Mouse (Mus musculus) left cerebral cortex, adult 8-10 months (tissue): ENCODE measurements at regions not wholly inside any gene's neighbourhood (a gene's known extent, or its start where the extent isn't known, plus 50 kb on each side); places are given as distances from the start of the nearest gene placed in this dataset.

Source experiments
- DNase-seq, 2 experiments: peaks; one replicate each; pipeline ENCODE4 v3.0.0; 2022; ENCODE audit warnings: low spot score in 2 of 2

GRCm38 (mm10) chr10:17343829-17344228, 379.2 kb upstream of the Cited2 start:
- DNase-seq = no peak

DNA sequence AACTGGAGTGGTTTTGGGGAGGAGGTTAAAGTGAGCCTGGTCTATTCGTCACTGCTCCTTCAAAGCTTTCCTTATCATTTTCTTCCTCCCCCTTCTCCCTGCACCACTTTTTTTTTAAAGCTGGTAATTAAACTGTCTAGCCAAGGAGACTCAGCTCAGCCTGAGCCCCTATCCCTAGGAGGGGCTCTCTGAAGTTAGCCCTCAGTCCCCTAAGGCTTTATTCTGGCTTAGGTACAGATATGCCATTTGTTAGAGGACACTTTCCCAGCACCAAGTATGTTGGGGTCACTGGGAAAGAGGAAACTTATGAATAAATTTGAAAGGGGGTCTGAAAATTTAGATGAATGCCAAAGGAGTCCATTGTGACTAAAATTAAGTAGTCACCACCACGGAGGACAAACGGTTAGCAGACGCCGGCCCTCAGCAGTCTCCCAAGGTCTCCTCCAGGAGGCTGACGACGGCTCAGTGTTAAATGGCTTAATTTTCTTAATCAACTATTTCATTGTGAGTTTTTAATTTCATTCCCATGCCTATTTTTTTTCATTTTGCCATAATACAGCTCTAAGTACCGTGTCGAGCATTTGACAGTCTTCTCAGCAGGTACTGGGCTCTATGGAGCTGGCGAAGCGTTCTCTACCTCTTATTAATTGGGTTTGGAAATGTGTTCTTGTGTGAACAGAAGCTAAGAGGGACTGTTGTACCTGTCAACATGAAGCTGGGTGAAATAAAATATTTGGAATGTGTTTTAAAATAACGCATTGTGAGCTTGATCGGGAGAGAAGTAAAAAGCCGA, 370.6 kb upstream of the Cited2 start:
- no peak for DNase-seq

GRCm38 (mm10) chr10:17355476-17355875, 367.5 kb upstream of the Cited2 start:
- DNase-seq = no peak

- DNase-seq = no peak
Observed at GRCm38 (mm10) chr10:17356041-17356440, 367.0 kb upstream of the Cited2 start.

DNA sequence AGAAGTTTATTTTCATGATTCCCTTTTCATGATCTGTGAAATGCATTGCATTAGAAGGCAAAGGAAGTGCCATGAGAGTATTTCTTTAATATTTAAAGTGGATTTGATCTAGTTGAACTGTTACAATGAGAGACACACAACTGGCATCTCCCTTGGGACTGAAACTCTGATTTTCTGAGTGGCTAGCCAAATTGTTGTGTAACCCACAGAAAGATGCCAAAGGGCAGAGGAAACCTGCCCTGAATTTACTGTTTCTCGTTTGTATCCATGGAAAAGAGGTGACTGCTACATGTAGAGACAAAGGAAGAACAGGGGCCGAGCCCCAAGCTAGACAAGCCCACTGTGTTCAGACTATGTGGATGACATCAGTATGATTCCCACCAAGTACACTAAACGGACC, 360.4 kb upstream of the Cited2 start:
- DNase-seq = no peak

DNA sequence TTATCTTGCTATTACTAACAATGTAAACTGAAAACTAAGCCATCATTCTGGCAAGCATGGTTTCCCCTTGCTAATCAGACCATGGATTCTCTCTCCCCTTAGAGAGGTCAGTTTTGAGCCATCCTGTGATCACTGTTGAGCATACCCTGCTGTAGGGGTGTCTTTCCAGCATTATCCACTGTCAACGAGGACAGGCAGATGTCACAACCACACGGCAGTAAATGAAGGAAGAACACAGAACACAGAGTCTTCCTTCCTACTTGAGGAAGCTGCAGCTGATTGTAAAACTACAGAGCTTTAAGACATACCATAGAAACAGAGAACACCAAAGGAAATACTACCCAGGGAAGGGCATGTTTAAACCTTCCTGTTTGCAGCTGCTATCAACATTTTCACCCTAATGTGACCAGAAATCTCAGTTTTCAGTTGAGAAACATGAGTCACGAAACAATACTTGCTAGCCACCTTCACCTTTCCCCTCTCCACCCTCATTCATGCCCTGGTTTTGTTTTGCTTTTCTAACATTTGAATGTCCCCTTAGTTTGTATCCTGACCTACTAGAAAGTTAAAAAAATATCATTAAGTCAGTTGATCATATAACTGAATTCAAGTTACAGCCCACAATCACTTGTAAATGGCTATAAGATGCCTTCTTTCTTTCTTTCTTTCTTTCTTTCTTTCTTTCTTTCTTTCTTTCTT, 356.8 kb upstream of the Cited2 start:
- DNase-seq = no peak

DNA sequence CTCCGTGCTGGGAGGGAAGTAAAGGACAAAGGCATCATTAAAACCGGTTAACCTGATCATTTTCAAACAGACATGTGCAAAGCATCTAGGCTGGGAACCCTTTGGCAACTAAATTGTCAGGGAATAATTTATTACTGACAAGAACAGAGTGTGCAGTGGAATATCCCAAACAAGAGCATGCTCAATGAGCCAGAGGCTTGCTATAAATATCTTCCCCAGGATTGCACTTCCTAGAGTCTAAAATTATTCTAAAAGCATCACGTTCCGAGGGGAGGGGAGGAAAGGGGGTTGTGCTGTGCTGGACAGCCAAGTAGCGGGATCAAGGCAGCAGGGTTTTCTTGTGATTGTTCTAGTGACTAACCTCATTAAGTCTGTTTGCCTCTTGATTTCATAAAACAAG, 356.0 kb upstream of the Cited2 start:
- DNase-seq = peak in 1 of 2 experiments; percentile 13

- DNase-seq = no peak
Observed at GRCm38 (mm10) chr10:17367430-17367829, 355.6 kb upstream of the Cited2 start.

GRCm38 (mm10) chr10:17368636-17369035, 354.4 kb upstream of the Cited2 start:
- DNase-seq = no peak

GRCm38 (mm10) chr10:17372905-17373304, 350.1 kb upstream of the Cited2 start:
- DNase-seq = no peak

DNA sequence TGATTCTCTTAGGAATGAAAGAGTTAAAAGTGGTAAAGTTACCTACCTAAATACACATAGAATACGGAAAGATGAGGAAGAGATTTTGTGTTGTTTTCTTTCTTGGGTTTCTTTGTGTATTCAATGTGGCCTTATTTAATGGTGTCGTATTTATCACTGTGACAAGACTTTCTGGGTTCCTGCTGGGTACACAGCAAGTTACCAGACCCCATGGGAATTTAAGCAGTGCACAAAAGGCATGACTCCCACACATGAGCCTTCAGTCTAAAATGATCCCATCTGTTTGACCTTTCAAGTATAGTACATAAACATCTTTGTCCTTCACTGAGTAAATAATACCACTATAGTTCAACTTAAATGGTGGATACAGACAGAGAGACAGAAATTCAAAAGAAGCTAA, 349.0 kb upstream of the Cited2 start:
- no peak for DNase-seq

GRCm38 (mm10) chr10:17382990-17383389, 340.0 kb upstream of the Cited2 start:
- no peak for DNase-seq

GRCm38 (mm10) chr10:17385181-17385580, 337.8 kb upstream of the Cited2 start:
- no peak for DNase-seq

GRCm38 (mm10) chr10:17387296-17387695, 335.7 kb upstream of the Cited2 start:
- no peak for DNase-seq

GRCm38 (mm10) chr10:17395495-17396224, 327.4 kb upstream of the Cited2 start:
- no peak for DNase-seq

GRCm38 (mm10) chr10:17403899-17404298, 319.1 kb upstream of the Cited2 start:
- no peak for DNase-seq

- DNase-seq = no peak
Observed at GRCm38 (mm10) chr10:17407854-17408606, 315.0 kb upstream of the Cited2 start.

GRCm38 (mm10) chr10:17408781-17409180, 314.2 kb upstream of the Cited2 start:
- no peak for DNase-seq

DNA sequence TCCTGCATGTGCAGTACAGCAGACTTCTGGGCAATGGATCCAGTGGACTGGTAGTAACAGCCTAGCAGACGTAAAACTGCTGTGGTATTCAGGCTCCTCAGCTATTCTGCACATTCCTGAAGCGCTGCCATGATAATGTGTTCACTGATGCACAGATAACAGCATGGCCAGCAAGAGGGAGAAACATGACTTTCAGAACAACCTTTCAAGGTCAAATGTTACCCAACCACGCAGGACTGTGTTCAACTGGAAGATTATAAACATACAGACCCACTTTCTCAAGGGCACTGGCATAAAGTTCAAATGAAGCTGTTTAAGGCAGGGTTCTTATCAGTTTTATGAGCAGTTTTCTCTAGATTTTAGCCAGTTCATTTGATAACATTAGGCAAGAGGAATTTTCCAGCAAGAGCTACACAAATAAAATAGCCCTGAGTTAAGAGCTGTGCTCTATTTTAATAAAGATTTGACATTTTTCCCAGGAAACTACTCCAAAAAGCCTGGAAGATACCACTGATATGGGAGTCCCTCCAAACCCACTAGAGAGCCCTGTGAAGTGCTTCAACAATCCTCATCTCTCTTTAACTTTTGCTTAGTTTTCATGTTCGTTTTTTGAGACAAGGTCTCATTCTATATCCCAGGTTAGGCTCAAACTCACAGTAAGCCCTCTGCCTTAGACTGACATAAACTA, 311.6 kb upstream of the Cited2 start:
- DNase-seq = no peak

DNA sequence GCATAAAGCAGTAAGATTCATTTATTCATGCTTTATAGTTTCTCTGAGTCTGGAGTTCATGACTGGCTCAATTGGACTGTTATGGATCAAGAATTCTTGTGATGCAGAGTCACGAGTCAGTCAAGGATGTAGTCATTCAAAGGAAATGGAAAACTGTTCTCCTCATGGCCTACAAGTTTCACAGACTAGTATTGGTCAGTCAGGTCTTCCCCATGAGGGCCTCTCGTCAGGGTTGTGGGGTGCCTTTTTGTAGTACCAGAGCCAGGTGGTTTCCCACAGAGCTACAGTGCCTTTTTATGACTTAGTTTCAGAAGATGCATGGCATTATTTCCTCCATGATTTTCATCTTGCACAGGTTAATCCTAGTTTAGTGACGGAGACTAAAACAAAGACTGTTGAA, 307.9 kb upstream of the Cited2 start:
- no peak for DNase-seq

DNA sequence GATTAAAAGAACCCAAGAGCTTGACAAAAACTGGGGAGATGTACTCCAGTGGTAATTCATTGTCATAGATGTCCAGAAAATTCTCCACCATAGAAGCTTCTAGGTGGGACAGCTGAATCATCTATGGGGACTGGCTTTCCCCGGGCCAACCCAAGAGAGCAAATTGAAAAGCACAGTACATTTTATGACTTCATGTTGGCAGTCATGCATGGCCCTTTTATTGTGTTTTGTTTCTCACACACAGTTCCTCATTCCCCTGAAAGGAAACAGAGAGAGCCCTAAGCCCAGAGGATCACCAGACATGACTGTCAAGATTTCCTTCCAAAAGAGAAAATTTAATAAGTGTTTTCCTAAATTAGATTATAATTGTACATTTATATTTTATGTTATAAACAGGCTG, 306.9 kb upstream of the Cited2 start:
- DNase-seq = no peak
